Mouse (Mus musculus) brain, adult 2 months (tissue): ENCODE measurements at regions not wholly inside any gene's neighbourhood (a gene's known extent, or its start where the extent isn't known, plus 50 kb on each side); places are given as distances from the start of the nearest gene placed in this dataset.
A peak's percentile ranks its signal among the peaks of the same experiment; 100 is the strongest.

ENCODE experiments used
- DNase-seq: peaks from one replicate; pipeline ENCODE4 v3.0.0; 2011; ENCODE audit warnings: low read depth, low spot score

DNA sequence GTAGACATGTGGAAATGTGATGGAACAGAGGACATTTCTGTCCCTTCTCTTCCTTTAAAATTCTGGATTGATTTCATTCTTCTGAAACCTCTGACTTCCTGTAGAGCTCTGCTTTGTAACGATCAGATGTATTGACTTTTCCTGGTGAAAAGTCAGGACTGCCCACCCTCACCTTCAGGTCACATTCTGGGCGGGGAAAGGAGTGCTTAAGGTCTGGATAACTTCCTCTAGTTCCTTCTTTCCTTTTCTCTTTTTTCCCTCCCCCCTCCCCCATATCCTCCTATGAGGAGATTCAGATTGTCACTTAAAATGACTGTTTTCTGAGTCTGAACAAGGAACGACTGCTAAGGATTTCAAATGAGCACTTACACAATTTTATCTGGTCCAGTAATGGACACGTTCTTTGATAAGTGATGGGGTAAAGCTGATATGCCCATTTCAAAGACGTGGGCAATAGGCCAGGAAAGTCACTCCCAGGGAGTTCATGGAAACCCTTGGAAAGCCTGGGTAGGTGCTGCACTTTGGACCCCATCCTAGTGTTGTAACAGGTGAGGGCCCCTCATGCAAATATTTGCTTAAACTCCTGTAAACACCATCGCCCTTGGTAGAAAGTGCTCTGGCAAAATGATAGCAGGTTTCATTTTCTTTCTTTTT lies 186.9 kb upstream of the Marcks start:
- DNase-seq: no peak

DNA sequence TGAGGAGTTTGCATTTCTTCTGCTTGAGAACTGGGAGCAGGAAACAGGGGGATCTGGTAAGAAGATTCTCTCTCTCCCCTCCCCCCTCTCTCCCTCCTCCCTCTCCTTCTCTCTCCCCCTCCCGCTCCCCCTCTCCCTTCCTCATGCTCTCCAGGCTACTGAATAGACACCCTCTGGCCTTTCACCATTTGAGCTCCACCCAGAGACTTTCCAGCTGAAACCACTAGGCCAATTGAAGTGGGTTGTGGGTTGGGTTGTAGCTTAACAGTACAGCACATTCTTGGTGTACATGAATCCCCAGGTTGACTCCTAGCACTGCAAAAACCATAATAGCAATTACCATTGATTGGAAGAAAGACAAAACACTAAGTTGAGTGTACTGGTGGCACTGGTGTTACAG lies 185.0 kb upstream of the Marcks start:
- DNase-seq: no peak

DNA sequence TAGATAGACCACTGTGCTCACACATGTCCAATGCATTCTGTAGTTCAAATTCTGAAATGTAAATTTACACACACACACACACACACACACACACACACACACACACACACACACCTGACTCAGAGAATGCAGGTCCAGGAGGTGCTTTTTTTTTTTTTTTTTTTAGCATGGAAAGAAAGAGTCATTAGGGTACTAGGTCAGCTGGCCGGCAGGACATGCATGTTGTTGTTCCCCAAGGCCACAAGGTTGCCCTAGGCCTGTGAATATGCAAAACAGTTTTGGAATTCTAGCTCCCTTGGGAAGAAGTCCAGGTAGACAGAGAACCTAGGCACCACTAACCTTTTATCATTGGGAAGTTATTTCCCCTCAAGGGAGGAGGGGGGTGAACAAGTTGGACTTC lies 184.1 kb upstream of the Marcks start:
- DNase-seq: no peak

DNA sequence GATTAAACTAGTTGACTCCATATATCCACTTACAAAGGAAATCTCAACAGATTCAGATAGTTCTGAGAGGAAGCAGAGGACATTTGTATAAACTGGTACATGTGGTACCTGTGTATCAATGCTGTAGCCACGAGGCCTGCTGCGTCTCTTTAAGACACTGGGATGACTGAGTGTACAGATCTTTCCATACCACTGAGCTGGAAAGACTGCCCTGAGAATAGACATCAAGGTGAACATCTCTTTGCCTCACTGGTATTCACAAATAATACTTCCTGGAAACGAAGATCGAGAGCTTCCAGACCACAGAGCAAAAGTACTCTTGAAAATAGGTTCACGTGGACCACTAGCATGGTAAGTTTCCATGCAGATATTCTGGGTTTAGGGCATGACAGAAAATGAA lies 183.6 kb upstream of the Marcks start:
- no peak for DNase-seq

GRCm38 (mm10) chr10:37321171-37321570 lies 182.5 kb upstream of the Marcks start:
- peak; percentile 29 for DNase-seq

GRCm38 (mm10) chr10:37319746-37320430 lies 181.2 kb upstream of the Marcks start:
- no peak for DNase-seq

DNA sequence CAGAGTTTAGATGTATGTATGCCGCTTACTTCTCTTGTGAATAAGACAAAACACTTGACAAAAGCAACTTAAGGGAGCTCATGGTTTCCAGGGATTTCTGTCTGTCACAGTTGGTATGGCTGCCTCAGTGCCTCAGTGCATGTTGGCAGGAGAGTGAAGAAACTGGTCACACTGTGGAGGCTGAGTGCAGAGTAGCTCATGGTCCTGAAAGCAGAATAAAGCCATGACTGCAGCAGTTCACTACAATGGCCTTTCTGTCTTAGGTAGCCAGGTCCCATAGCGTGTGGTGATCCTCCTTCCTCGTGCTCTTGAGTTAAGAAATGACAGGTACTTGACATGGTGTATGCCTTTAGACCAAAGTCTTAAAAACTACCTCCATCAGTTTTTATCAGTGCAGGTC lies 178.0 kb upstream of the Marcks start:
- no peak for DNase-seq

DNA sequence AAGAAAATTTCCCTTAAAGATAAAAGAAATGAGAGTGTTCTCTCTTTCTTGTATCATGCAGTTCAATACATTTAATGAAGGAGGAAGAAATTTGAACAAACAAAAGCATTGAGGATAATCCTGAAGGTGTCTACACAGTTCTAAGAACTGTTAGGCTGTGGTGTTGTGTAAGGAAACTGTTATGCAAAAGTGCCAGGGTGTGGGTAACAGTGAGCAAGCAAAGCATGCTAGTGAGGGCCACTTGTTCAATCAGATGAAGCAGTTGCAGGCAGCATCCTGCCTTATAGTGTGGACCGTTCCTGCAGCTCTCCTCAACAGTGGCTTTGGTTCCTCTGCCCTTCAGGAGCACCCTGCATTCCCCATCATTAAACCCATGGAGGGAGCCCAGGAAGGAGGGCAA lies 177.1 kb upstream of the Marcks start:
- DNase-seq: no peak

DNA sequence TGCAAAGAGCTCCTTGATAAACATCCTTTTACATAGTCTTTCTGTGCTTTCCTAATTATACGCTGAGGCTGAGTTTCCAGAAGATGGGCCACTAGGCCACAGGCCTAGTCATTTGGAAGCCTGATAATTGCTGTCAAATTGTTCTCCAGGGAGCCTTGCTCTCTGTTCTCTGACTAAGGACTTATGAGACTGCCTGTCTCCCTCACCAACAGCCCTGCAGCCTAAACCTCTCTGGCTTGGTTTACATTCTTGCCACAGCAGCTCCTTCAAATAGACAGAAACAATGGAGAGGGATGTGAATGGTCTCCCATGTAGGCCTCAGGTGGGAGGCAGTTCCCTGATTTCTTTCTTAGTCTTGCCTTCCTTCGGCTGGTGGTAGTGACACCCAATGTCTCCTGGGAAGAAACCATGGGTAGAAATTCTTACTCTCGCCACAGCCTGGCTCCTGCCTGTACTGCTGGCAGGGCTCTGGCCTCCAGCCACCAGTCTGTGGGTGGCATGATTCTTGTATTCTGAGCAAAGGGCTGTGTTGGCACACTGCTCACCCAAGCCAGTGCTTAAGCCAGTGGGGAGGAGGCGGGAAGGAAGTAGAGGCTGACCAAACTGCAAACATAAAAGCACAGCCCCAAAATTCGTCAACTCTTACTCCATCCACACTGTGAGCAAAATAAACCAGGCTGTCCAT lies 176.2 kb upstream of the Marcks start:
- DNase-seq: peak; percentile 88

- no peak for DNase-seq
Measured at GRCm38 (mm10) chr10:37313461-37313860, 174.7 kb upstream of the Marcks start.

DNA sequence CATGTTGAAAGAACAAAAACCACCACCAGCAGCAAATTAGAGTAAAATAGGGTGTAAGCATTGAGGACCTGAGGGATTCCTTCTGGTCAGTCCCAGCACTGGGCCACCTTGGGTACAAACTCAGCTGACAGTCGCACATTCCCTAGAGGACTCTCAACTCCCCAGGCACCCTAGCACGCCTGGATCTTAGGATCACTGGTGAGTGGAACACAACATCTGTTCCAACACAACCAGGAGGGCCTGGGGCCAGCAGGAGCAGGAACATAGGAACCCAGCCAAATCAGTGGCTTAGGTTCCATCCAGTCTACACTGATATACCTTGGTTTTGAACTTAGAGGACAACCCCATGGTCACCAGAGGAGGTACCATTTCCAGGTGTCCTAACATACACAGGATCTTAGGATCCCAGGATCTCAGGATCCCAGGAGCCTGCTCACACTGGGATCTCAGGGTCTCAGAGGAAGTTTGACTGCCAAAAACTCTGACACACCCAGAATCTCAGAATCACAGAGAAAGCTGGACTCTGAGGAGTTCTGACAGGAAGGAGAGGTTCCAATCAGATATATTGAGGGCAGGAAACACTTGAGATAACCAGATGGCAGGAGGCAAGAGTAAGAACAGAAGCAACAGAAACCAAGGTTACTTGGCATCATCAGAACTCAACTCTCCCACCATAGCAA lies 171.7 kb upstream of the Marcks start:
- no peak for DNase-seq

GRCm38 (mm10) chr10:37304656-37305055 lies 165.9 kb upstream of the Marcks start:
- no peak for DNase-seq

DNA sequence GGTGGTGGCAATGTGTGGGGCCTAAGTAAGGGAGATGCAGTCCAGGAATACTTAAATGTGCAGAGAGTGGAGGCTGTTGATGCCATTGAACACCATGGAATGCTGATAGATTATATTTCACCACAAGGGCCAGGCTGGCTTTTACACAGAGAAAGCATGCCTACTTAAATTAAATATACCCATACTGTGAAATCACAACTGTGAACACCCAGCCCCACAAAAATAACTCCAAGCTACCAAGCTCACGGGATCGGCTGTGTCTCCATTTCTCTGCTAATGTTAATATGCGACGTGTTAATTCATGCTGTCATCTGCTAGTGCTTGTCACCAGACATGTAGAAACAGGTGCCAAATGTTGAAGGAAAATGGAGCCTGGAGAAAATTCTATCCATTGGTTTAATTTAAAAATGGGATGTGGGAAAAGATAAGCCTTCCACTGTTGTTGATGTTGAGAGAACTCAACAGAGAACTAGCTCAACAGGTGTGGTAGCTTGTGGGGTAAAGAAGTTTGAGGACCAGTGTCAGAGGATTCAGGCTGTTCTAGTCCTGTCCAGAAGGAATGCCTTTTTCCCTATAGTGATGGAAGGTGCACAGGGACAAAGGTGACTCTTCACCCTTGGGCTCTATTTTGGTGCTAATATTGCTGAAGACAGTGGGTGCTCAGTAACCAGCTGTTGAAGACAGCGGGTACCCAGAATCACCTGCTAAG lies 161.6 kb upstream of the Marcks start:
- DNase-seq: no peak

DNA sequence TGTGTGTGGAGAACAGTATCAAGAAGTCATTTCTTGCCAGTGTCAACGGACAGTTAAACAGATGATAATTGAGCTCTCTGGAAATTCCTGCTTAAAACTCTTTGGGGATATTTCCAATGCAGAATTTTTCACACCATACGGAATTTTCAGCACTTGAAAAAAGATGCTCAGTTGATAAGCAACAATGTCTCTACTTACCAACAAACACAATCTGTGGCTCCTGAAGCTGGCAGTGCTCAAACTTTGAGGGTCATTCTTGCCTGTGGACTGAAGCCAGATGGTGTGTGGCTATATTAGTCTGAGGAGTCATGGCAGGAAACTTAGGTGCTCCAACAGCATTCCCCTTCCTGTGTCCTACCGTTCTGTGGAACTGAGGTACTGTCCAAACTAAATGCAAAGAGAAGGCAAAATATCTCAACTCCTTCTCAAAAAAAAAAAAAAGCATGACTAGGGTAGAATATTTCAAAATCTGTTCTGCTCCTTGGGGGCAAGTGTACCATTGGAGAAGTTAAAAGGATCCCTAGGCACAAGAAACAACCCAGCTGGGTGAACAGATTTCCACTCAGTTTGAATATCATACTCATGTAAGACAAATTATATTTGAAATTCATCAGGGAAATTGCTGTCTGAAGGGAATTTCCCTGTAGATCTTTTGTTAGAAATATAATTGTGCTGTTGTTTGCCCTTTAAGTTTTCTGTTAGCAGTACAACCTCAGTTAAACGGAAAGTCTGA lies 160.1 kb upstream of the Marcks start:
- peak; percentile 20 for DNase-seq

- DNase-seq: no peak
Measured at GRCm38 (mm10) chr10:37294231-37294630, 155.5 kb upstream of the Marcks start.

DNA sequence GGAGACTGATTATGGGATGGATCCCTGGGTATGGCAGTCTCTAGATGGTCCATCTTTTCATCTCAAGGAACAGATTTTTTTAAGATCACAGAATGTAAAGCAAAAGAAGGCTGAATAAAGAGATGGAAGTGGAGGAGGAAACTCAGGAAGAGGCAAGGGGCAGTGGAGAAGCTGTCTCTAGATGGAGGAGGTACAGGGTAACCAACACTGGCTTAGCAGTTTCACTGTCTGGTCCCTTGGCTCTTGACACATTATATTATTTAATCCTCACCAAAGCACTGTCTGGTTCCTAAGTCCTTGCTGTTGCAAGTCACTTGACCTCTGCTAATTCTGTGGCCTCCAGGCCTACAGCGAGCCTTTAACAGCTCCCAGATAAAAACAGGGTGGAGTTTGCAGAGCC lies 154.6 kb upstream of the Marcks start:
- DNase-seq: no peak

DNA sequence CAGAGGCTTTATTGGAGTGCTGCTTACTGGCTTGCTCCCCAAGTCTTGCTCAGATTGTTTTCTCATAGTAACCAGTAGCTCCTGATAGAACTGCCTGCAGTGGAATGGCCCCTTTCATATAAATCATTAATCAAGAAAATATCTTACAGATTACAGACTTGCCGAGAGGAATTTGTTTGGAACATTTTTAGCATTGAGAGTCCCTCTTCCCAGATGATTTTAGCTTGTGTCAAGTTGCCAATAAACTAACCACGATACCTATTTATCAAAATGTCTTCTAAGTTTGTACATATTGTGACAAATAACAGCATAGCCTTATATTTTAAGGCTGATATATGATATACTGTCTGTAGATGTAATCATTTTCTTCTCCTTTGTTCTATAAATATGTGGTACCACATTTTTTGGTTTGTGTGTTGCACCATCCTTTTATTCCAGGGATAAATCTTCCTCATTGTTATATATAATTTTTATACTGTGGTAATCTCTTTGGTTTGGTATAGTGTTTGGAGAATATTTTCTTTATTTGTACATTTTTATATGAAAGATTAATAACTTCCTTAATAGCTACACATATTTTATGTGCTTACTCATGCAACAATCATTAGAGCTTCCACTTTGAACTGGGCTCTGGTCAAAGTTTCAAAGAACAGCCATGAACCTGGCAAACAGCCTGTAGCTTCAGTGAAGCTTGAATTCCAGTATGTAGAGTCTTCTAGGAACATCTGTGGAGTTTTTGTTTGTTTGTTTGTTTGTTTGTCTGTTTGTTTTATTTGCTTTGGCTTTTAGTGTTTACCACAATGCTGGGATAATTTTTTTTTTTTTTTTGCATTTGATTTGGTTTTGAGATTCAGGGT lies 153.1 kb upstream of the Marcks start:
- DNase-seq: no peak

- peak; percentile 12 for DNase-seq
Measured at GRCm38 (mm10) chr10:37289964-37290704, 151.4 kb upstream of the Marcks start.

- DNase-seq: no peak
Measured at GRCm38 (mm10) chr10:37286305-37286704, 147.6 kb upstream of the Marcks start.
